Mouse (Mus musculus) ES-E14 (cell line): Measurements from ENCODE around the gene Bach2. TPM values are rescaled to one million over a fixed set of nuclear protein-coding genes. Genes with fewer than 3 reads are reported as not detected.

ENCODE experiments used
- DNase-seq: peaks from one replicate; pipeline ENCODE4 v3.0.0-alpha.2; 2013; ENCODE audit warnings: low read depth, low spot score
- H3K27ac ChIP-seq: 2 replicates; pipeline ENCODE4 v1.5.1; 2012; ENCODE audit warnings: low read depth, mild to moderate bottlenecking, low read length, moderate library complexity, mixed read lengths; ENCODE audit not compliant: poor library complexity, insufficient read depth, severe bottlenecking
- H3K36me3 ChIP-seq: 2 replicates; pipeline ENCODE4 v1.6.1; 2012; ENCODE audit warnings: mild to moderate bottlenecking, low read length, moderate library complexity, mixed read lengths; ENCODE audit not compliant: control insufficient read depth, poor library complexity, insufficient read depth, severe bottlenecking
- H3K4me1 ChIP-seq, 2 experiments: fragments of 150-350 bp in 1 of 2; sonication (generic) in 1 of 2; 2 replicates each; pipeline ENCODE4 v1.6.1; 2012; ENCODE audit warnings: low read length in 2 of 2, mild to moderate bottlenecking in 1 of 2, mixed read lengths in 1 of 2; ENCODE audit not compliant: control insufficient read depth in 2 of 2, insufficient read depth in 2 of 2, poor library complexity in 1 of 2
- H3K4me3 ChIP-seq, 2 experiments: fragments of 150-350 bp in 1 of 2; sonication (generic) in 1 of 2; 2 replicates each; pipeline ENCODE4 v1.5.1; 2012; ENCODE audit warnings: low read length in 2 of 2, low read depth in 1 of 2, mild to moderate bottlenecking in 1 of 2, mixed read lengths in 1 of 2; ENCODE audit not compliant: insufficient read depth in 1 of 2, poor library complexity in 1 of 2, severe bottlenecking in 1 of 2
- H3K9ac ChIP-seq: 2 replicates; pipeline ENCODE4 v1.6.1; 2012; ENCODE audit warnings: low read depth, mild to moderate bottlenecking, low read length, mixed read lengths; ENCODE audit not compliant: poor library complexity, insufficient read depth, severe bottlenecking
- H3K9me3 ChIP-seq: fragments of 150-350 bp; sonication (generic); 2 replicates; pipeline ENCODE4 v1.6.1; 2012; ENCODE audit warnings: low read depth, mild to moderate bottlenecking, low read length; ENCODE audit not compliant: control insufficient read depth, insufficient read depth
- CHD2 ChIP-seq: IDR thresholded peaks from 2 replicates; pipeline ENCODE4 v1.6.1; 2014; ENCODE audit warnings: mild to moderate bottlenecking, low read depth, low read length, inconsistent platforms
- HCFC1 ChIP-seq: IDR thresholded peaks from 2 replicates; pipeline ENCODE4 v1.6.1; 2012; ENCODE audit warnings: low read length, inconsistent platforms, borderline replicate concordance; ENCODE audit not compliant: insufficient read depth
- MAFK ChIP-seq: IDR thresholded peaks from 2 replicates; pipeline ENCODE4 v1.6.1; 2014; ENCODE audit warnings: mild to moderate bottlenecking, low read depth, low read length, inconsistent platforms; ENCODE audit not compliant: insufficient read depth
- ZC3H11A ChIP-seq: IDR thresholded peaks from 2 replicates; pipeline ENCODE4 v1.6.1; 2012; ENCODE audit warnings: low read depth, mild to moderate bottlenecking, inconsistent platforms, low read length, borderline replicate concordance
- ZNF384 ChIP-seq: IDR thresholded peaks from 2 replicates; pipeline ENCODE4 v1.6.1; 2012; ENCODE audit warnings: low read depth, low read length, inconsistent platforms
- in situ Hi-C, 2 experiments: fragments of 600-800 bp; cut with MboI; formaldehyde crosslinking; loops; one replicate each; pipeline ENCODE4 v1.15.1; 2025; ENCODE audit warnings: low sequenced_read_pairs in 2 of 2, inconsistent platforms in 1 of 2; ENCODE audit not compliant: unreplicated experiment in 2 of 2
- total RNA-seq: library from RNA; depleted of rRNA; stranded (reverse); fragments of 300-350 nt; gene quantifications from 2 replicates; pipeline ENCODE4 v1.2.3, GENCODE M21; 2012

The Bach2 gene
- total RNA-seq, 1 experiment = 3.3 TPM

DNA sequence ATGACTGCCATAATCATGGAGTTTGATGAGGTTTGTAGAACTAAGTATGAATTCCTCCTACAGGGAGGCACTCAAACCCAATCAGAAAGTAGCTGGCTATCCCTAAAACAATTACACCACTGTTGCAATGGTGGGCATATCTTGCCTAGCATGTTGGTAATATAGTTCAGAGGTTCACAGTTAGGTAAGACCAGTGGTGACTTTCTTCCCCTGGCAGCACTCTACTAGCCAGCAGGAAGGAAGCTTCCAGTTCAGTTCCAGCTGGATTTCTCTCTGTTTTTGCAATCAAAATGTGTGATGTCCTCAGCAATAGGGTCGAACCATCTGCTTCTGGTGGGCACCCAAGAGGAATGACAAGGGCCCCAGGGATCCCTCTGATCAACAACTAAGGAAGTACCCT lies 196.0 kb downstream of the Bach2 start:
- H3K4me1 ChIP-seq = no peaks in the 10 kb centered on the region
- in situ Hi-C loops = no loop called here
- TF ChIP-seq ZNF384 (no peak), MAFK (no peak), HCFC1 (no peak), CHD2 (no peak), ZC3H11A (no peak)

DNA sequence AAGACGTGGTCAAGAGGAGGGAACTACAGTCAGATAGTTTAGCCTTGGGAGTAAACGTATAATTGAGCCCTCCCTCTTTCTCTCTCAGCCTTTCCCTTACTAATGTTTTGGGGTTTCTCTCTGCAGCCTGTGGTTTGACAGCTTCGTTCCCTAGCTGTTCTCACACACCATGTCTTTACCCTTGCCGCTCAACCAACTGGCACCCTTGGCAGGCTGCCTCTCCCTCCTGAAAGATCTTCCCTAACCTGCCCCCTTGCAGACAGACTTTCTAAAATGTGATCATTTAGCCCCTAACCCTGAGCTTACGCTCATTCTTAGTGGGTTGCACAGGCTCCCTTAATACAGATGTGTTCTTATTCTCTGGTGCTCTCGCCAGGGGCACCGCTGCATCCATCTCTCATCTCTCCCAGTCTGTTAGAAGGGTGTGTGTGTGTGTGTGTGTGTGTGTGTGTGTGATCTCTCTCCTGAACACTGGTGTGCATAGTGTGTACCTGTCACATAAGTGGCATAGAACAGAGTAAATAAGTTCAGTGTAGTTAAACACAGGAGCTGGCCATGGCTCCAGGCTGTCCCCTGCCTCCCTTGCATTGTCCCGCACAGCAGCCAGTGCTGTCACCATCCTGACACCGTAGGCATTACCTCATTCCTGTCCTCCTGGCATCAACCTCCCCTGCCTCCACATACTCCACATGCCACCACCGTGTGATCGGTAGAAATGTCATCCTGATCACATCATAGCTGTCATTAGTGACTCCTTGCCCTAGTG lies 201.6 kb downstream of the Bach2 start:
- no peaks in the 10 kb centered on the region for H3K4me1 ChIP-seq
- H3K36me3 ChIP-seq = no peaks in the 10 kb centered on the region
- H3K27ac ChIP-seq = no peak overlapping the region
- in situ Hi-C loops = no loop called here
- H3K9ac ChIP-seq = no peak overlapping the region
- H3K4me3 ChIP-seq = no peak overlapping the region
- H3K9me3 ChIP-seq = no peaks in the 10 kb centered on the region
- no peak for TF ChIP-seq HCFC1
- TF ChIP-seq CHD2 = no peak
- TF ChIP-seq ZNF384 = no peak
- no peak for TF ChIP-seq ZC3H11A
- no peak for TF ChIP-seq MAFK
- no peak for DNase-seq

More for the DNA sequence above, 196.0 kb downstream of the Bach2 start:
- Histone ChIP-seq H3K4me3 (no peak overlapping the region), H3K9ac (no peak overlapping the region), H3K9me3 (no peaks in the 10 kb centered on the region), H3K27ac (no peak overlapping the region), H3K36me3 (no peaks in the 10 kb centered on the region)
- DNase-seq = no peak

DNA sequence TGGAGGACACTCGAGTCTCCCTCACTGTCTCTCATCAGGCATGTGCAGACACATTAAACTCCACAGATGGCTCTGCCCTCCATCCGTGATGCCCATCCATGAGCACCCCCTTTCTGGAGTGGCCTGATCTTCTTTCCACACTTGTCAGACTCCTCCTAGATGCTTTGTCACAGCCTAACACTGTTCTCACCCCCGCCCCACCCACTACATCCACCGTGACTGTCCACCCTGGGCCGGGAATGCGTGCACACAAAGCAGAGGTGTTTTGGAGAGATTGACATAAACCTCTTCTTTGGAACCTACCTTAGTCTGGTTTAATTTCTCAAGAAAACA lies 202.1 kb downstream of the Bach2 start:
- Histone ChIP-seq H3K4me3 (no peak overlapping the region), H3K9me3 (no peaks in the 10 kb centered on the region), H3K4me1 (no peaks in the 10 kb centered on the region), H3K36me3 (no peaks in the 10 kb centered on the region), H3K27ac (no peak overlapping the region), H3K9ac (no peak overlapping the region)
- no peak for DNase-seq
- in situ Hi-C loops = no loop called here
- no peak for TF ChIP-seq ZNF384
- TF ChIP-seq CHD2 = no peak
- TF ChIP-seq HCFC1 = no peak
- TF ChIP-seq MAFK = no peak
- no peak for TF ChIP-seq ZC3H11A

DNA sequence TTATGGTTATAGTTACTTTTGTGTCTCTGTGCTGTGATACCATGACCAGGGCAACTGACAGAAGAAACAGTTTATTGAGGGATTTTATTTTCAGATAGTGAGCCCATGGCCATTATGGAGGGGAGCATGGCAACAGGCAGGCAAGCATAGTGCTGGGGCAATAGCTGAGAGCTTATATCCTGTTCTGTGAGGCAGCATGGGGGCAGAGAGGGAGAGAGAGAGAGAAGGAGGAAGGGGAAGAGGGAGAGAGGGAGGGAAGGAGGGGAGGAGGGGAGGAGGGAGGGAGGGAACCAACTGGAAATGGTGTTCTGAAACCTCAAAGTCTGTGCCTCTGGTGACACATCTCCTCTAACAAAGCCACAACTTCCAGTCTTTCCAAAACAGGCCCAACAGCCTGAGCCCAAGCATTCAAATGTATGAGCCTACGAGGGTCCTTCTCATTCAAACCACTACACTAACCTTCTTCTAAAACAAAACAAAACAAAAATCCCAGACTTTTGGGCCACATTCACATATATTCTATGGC lies 206.1 kb downstream of the Bach2 start:
- no peaks in the 10 kb centered on the region for H3K9me3 ChIP-seq
- in situ Hi-C loops = no loop called here

More for the DNA sequence above, 206.1 kb downstream of the Bach2 start:
- Histone ChIP-seq H3K27ac (no peak overlapping the region), H3K4me1 (no peaks in the 10 kb centered on the region), H3K4me3 (no peak overlapping the region), H3K9ac (no peak overlapping the region), H3K36me3 (no peaks in the 10 kb centered on the region)
- DNase-seq = no peak
- TF ChIP-seq ZC3H11A (no peak), MAFK (no peak), CHD2 (no peak), ZNF384 (no peak), HCFC1 (no peak)
